Mouse (Mus musculus) limb, embryonic 13.5 days (tissue): ENCODE results near the gene Mettl24. TPM values are rescaled to one million over a fixed set of nuclear protein-coding genes. Genes with fewer than 3 reads are reported as not detected.
"Not testable (repeated sequence)": the region's sequence is repeated elsewhere in the genome, so short reads cannot be mapped to it uniquely, and the experiment has no call there.

Experiments
- ATAC-seq: fragments of 200-750 bp; cut with Nextera tagmentation; 2 replicates; pipeline ENCODE4 v1.8.0; 2017; ENCODE audit warnings: low read depth, moderate number of reproducible peaks, moderate TSS enrichment; ENCODE audit not compliant: low FRiP score
- H3K27ac ChIP-seq: fragments of 300-500 bp; sonication (generic); 2 replicates; pipeline ENCODE4 v1.5.1; 2015; ENCODE audit warnings: inconsistent platforms, mild to moderate bottlenecking, moderate library complexity
- H3K27me3 ChIP-seq: fragments of 300-500 bp; sonication (generic); 2 replicates; pipeline ENCODE4 v1.6.1; 2015; ENCODE audit warnings: mild to moderate bottlenecking, inconsistent platforms
- H3K36me3 ChIP-seq: fragments of 300-500 bp; sonication (generic); 2 replicates; pipeline ENCODE4 v1.6.1; 2015; ENCODE audit warnings: inconsistent platforms, mild to moderate bottlenecking, moderate library complexity
- H3K4me1 ChIP-seq: fragments of 300-500 bp; sonication (generic); 2 replicates; pipeline ENCODE4 v1.6.1; 2015; ENCODE audit warnings: inconsistent platforms
- H3K4me2 ChIP-seq: fragments of 300-500 bp; sonication (generic); replicated peaks from 2 replicates; pipeline ENCODE4 v1.6.1; 2015; ENCODE audit warnings: inconsistent platforms, mild to moderate bottlenecking, moderate library complexity
- H3K4me3 ChIP-seq: fragments of 300-500 bp; sonication (generic); 2 replicates; pipeline ENCODE4 v1.5.1; 2015; ENCODE audit warnings: moderate library complexity, mild to moderate bottlenecking, inconsistent platforms
- H3K9ac ChIP-seq: fragments of 300-500 bp; sonication (generic); 2 replicates; pipeline ENCODE4 v1.6.1; 2015; ENCODE audit warnings: mild to moderate bottlenecking, inconsistent platforms
- H3K9me3 ChIP-seq: fragments of 300-500 bp; sonication (generic); 2 replicates; pipeline ENCODE4 v1.6.1; 2016; ENCODE audit warnings: inconsistent platforms
- WGBS: fragments of 180-500 bp; shearing (Covaris S2); methylation state at CpG from one replicate; pipeline ENCODE4 v1.1.7; 2015; 5-methylcytosine and 5-hydroxymethylcytosine counted together
- polyA plus RNA-seq: library from polyadenylated mRNA; unstranded; fragments of >200 nt; fragmentation: Nextera tagmentation; extraction: Ambion mirVana; gene quantifications from 2 replicates; pipeline ENCODE4 v1.2.1, GENCODE M21; 2015

Gene Mettl24
- polyA plus RNA-seq, 1 experiment from 2014 or later = 1.6 TPM

DNA sequence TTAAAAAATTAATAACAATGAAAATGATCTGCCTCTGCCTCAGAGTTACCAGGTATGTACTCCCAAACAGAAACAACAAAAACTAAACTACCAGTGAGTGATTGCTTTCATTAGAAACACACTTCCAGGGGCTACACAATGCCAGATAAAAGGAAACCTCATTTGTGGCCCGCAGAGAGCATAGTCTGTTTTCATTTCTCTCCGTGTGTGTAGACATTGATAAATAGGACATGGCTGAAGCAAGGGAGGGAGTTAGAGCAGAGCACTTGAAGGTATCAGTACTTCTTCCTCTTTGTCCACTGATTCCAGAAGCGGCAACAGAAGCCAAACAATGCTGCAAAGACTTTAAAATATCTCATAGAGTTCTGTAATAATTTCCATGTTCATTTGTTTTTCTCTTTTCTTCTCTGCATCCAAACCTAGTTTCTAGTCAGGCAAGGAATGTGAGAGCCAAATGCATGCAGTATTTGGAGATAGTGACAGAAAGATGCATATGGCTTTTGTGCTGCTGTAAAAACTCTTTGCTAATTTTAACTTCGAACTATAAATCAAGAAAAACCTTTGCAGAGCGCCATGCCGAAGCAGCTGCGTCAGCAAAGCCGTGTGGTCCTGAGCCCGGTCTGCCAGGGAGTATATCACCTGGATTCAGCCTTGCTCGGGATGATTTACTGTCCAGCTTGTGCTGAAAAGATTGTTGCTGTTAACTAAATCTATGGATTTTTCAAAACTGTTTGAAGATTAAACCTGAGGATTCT is 67.4 kb downstream of the Mettl24 start:
- Histone ChIP-seq H3K9ac (no peak overlapping the region; the same call in 1 of the 2 replicates), H3K27me3 (no peaks in the 10 kb centered on the region), H3K9me3 (no peaks in the 10 kb centered on the region), H3K36me3 (no peaks in the 10 kb centered on the region), H3K4me2 (peak overlapping the region; percentile 48), H3K27ac (no peak overlapping the region), H3K4me3 (0 out of 2 replicates have a peak overlapping the region, but pooled peaks have one; percentile 1), H3K4me1 (peaks cover 16% of the 10 kb centered on the region)
- ATAC-seq = no peak
- 19% methylated on average over 10 of the region's 10 CpGs for WGBS

DNA sequence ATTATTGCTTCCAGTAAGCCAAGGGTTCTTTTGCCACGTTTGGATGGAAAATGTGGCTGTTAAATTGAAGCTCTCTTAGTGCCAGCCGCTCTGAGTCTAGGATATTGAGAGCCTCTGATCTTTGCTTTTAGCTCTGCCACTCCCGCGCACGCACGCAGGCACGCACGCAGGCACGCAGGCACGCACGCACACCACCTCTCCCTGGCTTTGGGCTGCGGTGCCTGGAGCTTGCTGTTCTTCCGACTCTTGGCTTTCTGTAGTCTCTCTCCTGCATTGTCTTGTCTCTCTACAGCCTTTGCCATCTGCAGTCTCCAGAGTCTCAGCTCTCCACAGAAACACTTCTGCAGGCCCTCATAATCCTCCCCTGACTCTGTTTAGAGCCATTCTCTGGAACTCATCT is 68.1 kb downstream of the Mettl24 start:
- no peak for ATAC-seq
- Histone ChIP-seq H3K4me3 (0 out of 2 replicates have a peak overlapping the region, but pooled peaks have one; percentile 1), H3K9ac (no peak overlapping the region), H3K27ac (no peak overlapping the region), H3K27me3 (no peaks in the 10 kb centered on the region), H3K9me3 (no peaks in the 10 kb centered on the region), H3K4me2 (peak overlapping the region; percentile 48), H3K4me1 (peaks cover 16% of the 10 kb centered on the region), H3K36me3 (no peaks in the 10 kb centered on the region)
- WGBS = 43% methylated on average over 13 of the region's 13 CpGs

DNA sequence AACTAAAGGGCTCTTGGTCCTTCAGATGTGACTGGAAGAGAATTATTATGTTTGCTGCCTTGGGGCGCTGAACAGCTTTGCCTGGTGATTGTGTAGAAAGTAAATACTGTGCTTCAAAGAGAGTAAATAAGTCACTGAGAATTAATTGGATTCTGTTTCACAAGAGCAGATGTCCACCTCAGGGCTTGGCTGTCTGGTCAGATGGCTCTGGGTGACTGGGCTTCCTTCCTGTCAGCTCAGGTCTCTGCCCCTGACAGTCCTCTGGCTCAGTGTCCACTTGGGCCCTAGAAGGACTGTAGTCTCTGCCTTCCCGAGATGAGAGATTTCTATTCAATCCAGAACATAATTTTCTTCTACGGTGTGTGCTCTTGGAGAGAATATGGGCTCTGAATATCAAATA is 70.0 kb downstream of the Mettl24 start:
- H3K4me3 ChIP-seq = no peak overlapping the region
- no peak overlapping the region for H3K27ac ChIP-seq
- H3K9me3 ChIP-seq = no peaks in the 10 kb centered on the region
- H3K4me2 ChIP-seq = no peak overlapping the region
- H3K9ac ChIP-seq = no peak overlapping the region
- no peaks in the 10 kb centered on the region for H3K36me3 ChIP-seq
- peaks cover 16% of the 10 kb centered on the region for H3K4me1 ChIP-seq
- H3K27me3 ChIP-seq = no peaks in the 10 kb centered on the region
- WGBS = 44% methylated on average over 3 of the region's 3 CpGs
- no peak for ATAC-seq

DNA sequence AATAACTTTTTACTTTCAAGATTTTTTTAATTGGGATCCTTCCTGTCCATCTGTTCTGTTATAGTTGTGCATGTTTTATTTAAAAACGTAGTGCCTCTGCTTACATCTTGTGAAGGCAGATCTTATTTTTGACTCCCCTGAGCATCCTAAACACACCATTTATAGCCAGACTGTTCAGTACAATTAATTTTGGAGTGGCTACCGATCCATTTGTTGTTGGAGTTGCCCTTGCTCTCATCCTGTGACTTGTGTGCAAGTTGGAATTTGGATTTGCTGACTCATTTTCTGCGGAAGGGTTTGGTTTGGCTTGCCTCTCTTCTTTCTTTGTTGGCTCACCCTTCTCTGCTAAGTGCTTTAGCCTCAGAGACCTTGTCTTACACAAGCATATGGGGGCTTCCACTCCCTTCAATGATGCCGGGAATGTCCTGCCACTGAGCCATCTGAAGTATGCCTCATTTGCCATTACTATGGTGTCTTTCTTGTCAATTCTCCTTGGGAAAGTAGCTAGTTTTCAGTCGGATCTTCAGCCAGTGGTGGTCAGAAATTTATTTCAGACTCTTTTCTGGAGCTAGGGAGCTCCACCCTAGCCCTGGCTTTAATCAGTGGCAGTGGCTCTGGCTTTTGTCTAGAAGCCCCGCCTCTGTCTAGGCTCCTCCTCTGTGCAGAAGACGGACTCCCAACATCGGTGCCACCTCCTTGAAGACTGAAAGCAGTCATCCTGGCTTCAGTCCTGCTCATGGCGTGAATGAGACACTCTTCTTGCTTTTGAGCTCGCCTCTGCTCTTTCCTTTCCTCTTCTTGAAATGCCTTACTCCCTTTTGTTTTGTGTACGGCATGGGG is 75.3 kb downstream of the Mettl24 start:
- Histone ChIP-seq H3K9me3 (no peaks in the 10 kb centered on the region), H3K36me3 (no peaks in the 10 kb centered on the region), H3K4me3 (no peak overlapping the region), H3K9ac (no peak overlapping the region), H3K27ac (0 out of 2 replicates have a peak overlapping the region, but pooled peaks have one; percentile 22), H3K4me2 (no peak overlapping the region), H3K27me3 (no peaks in the 10 kb centered on the region), H3K4me1 (peaks cover 35% of the 10 kb centered on the region)
- no peak for ATAC-seq
- 49% methylated on average over 11 of the region's 11 CpGs for WGBS

DNA sequence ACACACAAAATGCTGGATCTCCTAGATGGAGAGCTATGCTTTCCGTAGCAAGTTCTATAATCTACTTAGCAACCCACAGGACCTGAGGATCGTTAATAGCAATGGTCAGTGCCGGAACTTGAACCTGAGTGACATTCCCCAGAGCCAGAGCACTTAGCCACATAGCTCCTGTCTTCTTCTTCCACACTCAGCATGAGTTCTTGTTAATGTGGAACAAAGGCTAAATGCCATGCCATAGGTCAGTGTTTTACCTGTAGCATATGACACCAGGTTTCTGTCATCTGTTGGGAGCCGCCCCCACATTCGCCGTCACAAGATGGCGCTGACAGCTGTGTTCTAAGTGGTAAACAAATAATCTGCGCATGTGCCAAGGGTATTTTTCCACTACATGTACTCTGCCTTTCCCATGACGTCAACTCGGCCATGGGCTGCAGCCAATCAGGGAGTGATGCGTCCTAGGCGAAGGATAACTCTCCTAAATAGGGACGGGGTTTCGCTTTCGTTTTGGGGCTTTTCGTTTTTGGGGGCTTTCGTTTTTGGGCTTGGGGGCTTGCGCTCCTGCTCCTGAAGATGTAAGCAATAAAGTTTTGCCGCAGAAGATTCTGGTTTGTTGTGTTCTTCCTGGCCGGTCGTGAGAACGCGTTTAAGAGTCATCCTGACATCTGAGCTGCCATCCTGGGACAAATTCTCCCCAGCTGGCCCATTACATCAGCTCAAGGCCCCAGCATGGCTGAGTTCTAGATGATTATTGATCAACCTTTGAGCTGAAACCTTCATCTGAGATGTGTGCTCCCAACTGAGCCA is 76.5 kb downstream of the Mettl24 start:
- not testable (repeated sequence) for H3K9ac ChIP-seq, H3K4me3 ChIP-seq, H3K4me2 ChIP-seq, H3K27me3 ChIP-seq, H3K9me3 ChIP-seq, H3K36me3 ChIP-seq, H3K27ac ChIP-seq, ATAC-seq
- H3K4me1 ChIP-seq = peaks cover 38% of the 10 kb centered on the region
- WGBS = 96% methylated on average over 22 of the region's 23 CpGs

DNA sequence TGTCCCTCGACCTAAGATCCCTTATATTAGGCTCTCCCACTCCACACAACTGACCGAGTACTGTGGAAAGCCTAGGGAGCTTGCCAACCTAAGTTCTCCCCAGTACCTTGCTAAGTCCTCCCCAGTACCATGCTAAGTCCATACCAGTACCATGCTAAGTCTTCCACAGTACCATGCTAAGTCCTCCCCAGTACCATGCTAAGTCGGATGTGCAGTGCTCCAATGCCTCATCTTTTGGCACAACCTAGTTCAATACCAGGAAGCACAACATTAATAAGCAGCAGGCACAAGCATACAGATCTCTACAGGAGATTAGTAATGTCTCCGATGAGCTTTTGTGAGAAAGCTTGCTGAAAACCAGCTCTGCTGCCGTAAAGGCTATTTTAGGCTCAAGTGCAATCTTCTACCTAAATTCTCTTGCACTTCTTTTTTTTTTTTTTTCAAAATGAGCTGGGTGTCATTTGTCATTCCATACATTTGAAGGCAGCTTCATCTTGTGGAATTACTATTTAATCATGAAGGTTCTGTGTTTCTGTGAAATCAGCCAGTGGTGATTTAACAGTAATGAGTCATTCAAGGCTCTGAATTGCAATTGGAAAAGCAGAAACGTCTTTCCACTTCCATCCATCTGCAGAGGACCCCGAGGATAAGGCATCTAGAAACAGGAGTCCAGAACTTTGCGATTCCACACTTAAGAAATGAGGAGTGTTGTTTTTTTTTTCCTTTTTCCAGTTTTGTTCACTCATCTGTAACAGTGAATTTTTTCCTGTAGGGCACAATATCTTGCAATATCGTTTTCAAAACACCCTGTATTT is 77.3 kb downstream of the Mettl24 start:
- ATAC-seq = no peak
- H3K4me2 ChIP-seq = no peak overlapping the region
- WGBS = 78% methylated on average over 9 of the region's 9 CpGs

DNA sequence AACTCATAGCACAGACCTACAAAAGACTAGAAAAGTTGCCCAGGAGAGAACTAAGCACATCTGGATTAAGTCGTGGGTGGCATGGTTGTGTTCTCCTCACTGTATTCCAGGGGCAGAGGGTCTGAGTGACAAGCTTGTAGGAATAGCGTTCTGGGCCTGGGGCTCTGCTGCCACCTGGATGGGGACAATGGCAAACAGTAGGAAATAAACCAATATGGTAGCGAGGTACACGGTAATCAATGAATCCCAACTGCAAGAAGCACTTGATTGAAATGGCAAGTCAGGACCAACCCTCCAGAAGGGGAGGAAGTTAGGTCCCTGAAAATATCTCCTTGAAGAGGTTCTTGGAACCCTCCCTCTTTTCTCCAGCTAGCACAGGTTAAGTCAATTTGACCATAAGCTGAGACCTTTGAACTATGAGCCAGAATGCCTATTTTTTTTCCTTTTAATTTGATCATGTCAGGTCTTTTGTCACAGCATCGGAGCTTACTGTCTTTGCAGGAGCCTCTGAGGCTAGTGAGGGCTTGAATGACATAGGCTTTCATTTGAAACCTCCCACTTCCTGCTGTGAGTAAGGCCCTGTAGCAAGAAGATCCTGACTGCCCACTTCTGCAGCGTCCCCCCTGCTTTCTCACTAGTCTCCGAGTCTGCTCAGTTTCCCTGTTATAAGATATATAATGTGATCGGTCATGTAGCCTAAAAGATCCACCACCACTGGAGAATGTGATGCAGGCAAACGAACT is 78.1 kb downstream of the Mettl24 start:
- Histone ChIP-seq H3K4me1 (peaks cover 38% of the 10 kb centered on the region), H3K4me2 (0 out of 2 replicates have a peak overlapping the region, but pooled peaks have one; percentile 27), H3K4me3 (no peak overlapping the region), H3K9me3 (no peaks in the 10 kb centered on the region), H3K9ac (no peak overlapping the region), H3K27ac (no peak overlapping the region), H3K36me3 (no peaks in the 10 kb centered on the region), H3K27me3 (no peaks in the 10 kb centered on the region)
- ATAC-seq = no peak
- 63% methylated on average over 9 of the region's 9 CpGs for WGBS

More for the DNA sequence above, 77.3 kb downstream of the Mettl24 start:
- Histone ChIP-seq H3K4me1 (peaks cover 38% of the 10 kb centered on the region), H3K9me3 (no peaks in the 10 kb centered on the region), H3K27ac (no peak overlapping the region), H3K27me3 (no peaks in the 10 kb centered on the region), H3K9ac (no peak overlapping the region), H3K4me3 (no peak overlapping the region), H3K36me3 (no peaks in the 10 kb centered on the region)

DNA sequence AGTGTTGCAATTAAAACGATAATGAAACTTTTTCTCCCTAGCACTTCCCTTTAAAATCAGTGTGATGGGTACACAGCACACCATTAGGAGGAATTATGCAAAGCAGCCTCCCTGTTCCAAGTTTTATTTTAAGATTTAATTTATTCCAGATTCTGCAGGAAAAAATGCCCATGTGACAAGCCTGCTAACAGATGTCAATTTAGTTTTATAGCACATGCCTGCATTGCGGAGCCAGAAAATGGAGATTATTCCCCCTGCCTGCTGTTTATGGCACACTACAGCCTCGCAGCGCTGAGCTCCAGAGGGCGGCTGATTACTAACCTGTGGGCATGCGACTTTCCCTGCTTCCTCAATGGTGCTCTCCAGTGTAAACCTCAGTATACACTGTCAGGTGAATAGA is 79.5 kb downstream of the Mettl24 start:
- H3K9me3 ChIP-seq = no peaks in the 10 kb centered on the region
- no peak overlapping the region for H3K4me3 ChIP-seq
- H3K27me3 ChIP-seq = no peaks in the 10 kb centered on the region
- H3K36me3 ChIP-seq = no peaks in the 10 kb centered on the region
- H3K9ac ChIP-seq = no peak overlapping the region
- H3K27ac ChIP-seq = peak overlapping the region; percentile 39; the same call in 1 of the 2 replicates
- 14% methylated on average over 6 of the region's 6 CpGs for WGBS
- peak overlapping the region; percentile 32; the same call in 1 of the 2 replicates for H3K4me2 ChIP-seq
- peaks cover 38% of the 10 kb centered on the region for H3K4me1 ChIP-seq
- ATAC-seq = peak; percentile 85

DNA sequence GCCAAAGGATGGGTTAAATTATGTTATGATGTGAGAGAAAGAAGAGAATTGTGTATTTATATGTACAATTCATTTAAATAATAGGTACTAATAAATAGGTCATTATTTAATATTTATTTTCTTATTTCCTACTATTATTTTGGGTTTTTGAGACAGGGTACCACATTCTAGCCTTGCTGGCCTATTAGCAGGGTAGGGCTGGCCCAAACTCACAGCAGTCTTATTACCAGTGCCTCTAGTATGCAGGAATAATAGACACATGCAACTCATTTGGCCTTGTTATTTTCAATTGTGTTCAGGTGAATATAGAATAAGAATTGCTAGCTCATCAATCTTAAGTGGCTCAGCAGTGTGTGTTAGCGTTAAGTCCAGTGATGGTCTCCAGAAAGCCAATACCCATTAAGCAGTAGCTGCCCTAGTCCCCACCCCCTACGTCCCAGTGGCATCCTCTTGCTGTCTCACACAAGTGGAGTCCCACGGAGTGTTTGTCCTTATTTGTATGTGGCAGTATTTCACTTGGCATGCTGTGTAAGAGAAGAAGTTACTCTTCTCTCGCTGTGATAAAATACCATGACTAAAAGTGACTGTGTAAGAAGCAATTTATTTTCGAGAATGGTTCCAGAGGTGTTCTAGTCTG is 80.1 kb downstream of the Mettl24 start:
- Histone ChIP-seq H3K4me2 (no peak overlapping the region), H3K4me3 (no peak overlapping the region), H3K27me3 (no peaks in the 10 kb centered on the region), H3K9ac (no peak overlapping the region), H3K36me3 (no peaks in the 10 kb centered on the region), H3K9me3 (no peaks in the 10 kb centered on the region), H3K27ac (no peak overlapping the region; the same call in 1 of the 2 replicates), H3K4me1 (peaks cover 37% of the 10 kb centered on the region)
- no peak; the same call in 1 of the 2 replicates for ATAC-seq
- WGBS = 42% methylated on average over 5 of the region's 5 CpGs

DNA sequence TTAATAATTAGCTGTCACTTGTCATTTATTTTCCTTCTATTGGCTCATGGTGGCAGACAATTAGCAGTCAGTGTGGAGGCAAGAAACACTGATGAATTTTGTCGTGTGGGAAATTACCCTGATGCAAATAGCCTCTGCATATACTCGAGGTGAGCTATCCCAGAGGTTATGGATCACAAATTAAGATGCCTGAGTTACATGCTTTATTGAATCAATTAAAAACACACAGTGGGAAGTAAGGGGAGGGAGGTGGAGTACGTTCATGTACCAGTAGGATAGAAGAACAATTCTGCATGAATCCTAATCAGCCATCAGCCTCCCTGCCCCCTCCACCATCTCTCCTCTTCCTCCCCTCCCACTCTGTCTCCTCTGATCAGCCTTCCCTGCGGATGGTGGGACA is 89.2 kb downstream of the Mettl24 start:
- Histone ChIP-seq H3K4me1 (0 out of 2 replicates have a peak, but pooled peaks cover 3% of the 10 kb centered on the region), H3K27me3 (no peaks in the 10 kb centered on the region), H3K9me3 (no peaks in the 10 kb centered on the region), H3K4me2 (no peak overlapping the region), H3K27ac (no peak overlapping the region), H3K9ac (no peak overlapping the region), H3K4me3 (no peak overlapping the region), H3K36me3 (no peaks in the 10 kb centered on the region)
- 40% methylated on average over 4 of the region's 4 CpGs for WGBS
- no peak for ATAC-seq
